Mouse (Mus musculus): ENCODE data around the gene Cpeb3.
"Not testable (repeated sequence)": the region's sequence is repeated elsewhere in the genome, so short reads cannot be mapped to it uniquely, and the experiment has no call there.

Cpeb3 gene

DNA sequence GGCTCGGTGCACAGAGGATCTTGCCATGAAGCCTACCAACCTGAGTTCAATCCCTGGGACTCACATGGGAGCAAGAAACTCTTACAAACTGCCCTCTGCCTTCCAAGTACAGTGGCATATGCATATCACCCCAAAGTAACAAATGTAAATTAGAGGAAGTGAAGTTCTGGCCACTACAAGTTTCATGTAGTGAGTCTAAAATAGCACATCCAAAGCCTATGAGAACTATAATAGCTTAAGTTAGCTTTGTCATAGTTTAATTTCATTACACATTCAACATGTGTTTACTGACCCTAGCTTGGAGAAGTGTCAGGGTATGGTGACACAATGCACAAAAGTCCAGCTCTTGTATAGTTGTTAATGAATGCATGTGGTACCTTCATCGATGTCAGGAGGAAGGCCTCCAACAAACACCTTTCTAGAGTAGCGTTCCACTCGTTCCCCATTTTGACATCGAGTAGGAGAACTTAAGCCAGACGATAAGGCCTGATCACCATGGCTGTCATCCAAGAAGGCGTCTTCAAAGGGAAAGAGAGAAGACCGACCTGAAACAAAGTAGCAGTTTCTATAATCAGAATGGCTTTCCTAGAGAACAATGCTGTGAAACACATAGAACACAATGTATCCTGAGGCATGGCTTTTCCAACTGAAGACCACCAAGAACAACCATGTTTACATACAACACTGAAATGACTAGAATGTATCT is 120.2 kb downstream of the Cpeb3 start:
- DNase-seq (ENCODE audit: low read depth): no peak

DNA sequence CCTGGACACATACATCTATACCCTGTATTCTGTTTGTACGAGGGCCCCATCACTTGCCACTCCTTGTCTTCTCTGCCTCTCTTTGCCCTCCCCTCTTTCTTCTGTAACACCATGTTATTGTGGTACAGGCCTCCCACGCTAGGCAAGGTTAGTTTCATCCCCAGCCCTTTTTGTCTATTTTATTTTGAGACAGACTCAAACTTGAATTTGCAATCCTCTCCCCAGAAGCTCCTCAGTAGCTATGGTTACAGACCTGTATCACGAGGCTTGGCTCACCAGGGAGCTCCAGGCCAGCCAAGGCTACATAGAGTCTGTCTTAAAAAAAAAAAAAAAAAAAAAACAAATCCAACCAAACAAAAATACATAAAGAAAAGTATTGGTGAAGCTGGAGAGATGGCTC is 123.9 kb downstream of the Cpeb3 start:
- DNase-seq (ENCODE audit: low read depth): no peak

DNA sequence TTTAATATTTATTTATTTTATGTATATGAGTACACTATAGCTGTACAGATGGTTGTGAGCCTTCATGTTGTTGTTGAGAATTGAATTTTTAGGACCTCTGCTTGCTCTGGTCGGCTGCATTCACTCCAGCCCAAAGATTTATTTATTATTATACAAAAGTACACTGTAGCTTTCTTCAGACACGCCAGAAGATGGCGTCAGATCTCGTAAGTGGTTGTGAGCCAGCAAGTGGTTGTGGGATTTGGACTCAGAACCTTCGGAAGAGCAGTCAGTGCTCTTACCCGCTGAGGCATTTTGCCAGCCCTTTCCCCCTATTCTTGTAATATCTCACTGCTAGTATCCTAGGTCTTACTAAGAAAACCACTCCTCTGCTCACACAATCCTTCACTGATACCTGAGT is 126.9 kb downstream of the Cpeb3 start:
- peak; percentile 24 for DNase-seq (ENCODE audit: low read depth)

DNA sequence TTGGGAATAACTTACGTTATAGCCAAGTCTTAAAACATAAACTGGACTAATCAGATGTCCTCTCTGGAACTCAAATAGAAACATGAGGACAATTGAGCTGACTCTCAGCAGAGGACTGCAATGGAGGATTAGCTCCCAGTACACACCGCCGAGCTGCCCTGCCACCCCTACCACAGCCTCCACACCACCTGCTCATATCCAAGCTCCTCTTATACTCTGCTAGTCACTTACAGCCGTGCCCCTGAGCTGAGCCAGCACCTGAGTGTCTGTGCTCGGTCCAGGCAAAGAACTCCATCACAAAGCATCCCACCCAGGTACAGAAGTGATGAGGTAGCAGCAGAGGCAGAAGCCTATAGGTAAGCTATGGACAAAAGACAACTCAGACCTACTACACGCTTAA is 129.2 kb downstream of the Cpeb3 start:
- no peak for DNase-seq (ENCODE audit: low read depth)

DNA sequence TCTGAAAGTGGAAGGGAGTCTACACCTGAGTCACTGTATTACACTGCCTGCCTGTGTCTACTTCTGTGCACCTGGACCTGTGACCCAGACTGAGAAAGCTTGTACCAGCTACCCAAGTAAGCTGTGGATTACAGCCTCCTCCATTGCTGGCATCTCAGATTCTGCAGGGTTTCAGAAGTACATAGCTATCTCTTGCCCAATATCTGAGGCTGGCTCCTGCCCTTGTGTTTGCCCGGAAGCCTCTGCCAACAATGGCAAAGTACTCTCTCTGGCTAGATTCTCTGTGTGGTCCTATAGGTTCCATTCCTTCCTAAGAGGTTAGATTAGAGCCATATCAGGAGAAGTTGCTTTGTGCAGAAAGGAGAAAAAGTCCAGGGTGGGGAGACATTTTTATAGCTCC is 129.8 kb downstream of the Cpeb3 start:
- DNase-seq (ENCODE audit: low read depth): no peak

DNA sequence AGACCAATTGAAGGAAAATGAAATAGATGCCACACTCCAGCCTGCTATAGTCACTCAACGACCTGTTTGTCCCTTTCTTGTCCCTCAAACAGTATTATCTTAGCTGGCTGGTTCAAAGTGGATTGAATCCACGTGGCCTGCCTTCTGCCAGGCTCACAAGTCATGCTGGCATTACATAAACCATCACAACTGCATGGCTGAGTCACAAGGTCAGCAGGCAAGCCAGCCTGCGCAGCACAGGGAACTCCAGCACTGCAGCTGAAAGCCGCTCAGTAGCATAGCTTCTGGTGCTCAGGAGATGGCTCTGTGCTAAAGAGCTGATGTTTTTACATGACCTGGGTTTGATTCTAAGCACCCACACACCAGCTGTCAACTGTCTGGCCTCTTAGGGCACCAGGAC is 130.3 kb downstream of the Cpeb3 start:
- DNase-seq (ENCODE audit: low read depth): peak; percentile 40

DNA sequence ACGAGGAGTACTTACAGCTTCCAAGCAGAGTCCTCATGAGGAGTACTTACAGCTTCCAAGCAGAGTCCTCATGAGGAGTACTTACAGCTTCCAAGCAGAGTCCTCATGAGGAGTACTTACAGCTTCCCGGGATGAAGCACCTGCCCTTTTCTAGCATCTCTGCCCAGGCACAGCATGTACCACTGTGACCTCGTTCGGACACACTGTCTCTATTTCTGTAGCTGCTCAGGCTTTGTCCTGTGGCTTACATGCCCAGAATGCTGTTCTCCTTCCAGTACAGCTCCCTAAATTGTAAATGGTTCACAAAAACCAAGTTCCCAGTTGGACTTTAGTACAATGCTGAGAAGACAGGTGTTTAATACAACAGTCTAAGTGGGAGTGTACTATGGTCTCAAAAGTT is 131.1 kb downstream of the Cpeb3 start:
- DNase-seq (ENCODE audit: low read depth): not testable (repeated sequence)

DNA sequence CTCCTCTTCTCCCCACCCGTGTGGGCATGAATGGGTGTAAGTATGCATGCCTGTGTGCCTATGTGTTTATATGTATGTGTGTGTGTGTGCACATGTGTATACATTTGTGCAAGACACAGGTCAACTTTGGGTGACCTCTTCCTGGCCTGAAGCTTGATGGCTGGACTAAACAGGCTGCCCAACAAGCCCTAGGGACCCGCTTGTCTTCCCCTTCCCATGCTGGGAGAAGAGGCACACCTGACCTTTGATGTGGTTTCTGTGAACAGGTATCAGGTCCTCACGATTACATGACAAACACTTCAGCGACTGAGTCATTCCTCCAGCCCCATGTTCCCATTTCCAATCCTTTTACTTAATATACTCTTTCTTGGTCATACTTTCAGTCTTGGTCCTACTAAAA is 131.8 kb downstream of the Cpeb3 start:
- no peak for DNase-seq (ENCODE audit: low read depth)

DNA sequence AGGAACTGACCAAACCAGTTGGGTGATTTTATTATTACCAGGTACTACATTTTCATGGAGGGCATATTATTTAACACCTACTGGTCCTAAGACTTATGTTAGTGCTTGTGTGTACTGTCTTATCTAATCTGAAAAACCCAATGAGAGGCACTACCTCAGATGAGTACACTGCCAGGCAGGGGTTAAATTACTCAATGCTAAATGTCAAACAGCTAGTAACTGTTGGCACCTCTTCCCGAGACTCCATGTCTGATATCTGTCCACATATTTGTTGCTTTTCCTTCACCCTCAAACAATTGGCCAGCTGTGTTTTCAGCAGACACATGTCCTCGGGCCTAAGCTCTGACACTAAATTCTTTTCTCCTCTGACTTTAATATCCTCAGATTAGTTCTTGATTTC is 132.3 kb downstream of the Cpeb3 start:
- no peak for DNase-seq (ENCODE audit: low read depth)

DNA sequence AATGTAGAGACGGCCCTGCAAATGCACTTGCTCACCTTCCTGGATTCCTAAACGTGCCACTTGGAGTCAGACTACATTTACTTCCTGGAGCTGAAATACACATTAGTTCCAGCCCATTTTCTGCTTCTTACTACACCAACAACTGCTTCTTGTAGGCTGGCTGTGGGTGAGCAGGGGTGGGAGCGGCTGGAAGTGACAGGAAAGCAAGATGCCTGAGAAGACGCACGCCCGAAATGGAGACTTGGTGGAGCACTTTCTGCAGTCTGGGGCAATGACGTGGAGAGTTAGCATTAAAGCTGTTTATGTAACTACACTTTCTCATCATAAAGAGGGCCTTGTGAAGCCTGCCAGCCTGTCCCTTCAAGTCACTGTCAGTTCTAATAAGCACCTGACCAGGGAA is 132.7 kb downstream of the Cpeb3 start:
- DNase-seq (ENCODE audit: low read depth): no peak

DNA sequence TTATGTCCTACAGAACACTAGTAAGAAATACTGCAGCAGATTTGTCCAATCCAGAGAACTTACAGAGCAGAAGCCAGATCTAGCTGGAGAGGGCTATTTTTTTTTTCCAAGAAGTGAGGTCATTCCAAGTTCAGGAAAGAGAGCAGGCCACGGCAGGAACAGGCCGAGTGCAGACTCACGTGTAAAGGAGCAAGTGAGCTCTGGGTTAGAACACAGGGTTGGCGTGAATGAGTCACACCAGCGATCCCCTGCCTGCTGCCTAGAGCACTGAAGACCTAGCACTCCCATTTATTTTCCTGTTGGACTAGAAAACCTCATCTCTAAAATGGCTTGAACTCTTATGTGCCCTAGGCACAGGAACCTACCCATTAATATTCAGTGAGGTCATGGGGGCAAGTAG is 133.7 kb downstream of the Cpeb3 start:
- peak; percentile 17 for DNase-seq (ENCODE audit: low read depth)

DNA sequence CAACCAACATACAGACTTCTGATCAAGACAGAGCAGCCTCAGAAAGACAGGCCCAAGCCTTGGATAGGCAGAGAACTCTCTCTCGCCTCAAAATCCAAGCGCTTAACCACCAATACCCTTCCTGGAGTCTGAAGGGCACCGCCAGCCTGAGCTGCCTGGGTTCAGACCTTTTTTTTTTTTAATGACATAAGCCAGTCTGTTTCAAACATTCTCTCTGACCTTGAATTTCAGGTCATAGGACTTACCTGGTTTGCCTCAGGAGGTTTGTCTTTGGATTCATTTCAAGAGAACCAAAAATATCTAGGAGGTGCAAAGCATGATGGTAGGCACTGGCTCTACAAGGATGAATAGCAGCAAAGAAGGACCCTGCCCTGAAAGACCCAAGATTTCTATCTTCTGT is 134.1 kb downstream of the Cpeb3 start:
- no peak for DNase-seq (ENCODE audit: low read depth)

DNA sequence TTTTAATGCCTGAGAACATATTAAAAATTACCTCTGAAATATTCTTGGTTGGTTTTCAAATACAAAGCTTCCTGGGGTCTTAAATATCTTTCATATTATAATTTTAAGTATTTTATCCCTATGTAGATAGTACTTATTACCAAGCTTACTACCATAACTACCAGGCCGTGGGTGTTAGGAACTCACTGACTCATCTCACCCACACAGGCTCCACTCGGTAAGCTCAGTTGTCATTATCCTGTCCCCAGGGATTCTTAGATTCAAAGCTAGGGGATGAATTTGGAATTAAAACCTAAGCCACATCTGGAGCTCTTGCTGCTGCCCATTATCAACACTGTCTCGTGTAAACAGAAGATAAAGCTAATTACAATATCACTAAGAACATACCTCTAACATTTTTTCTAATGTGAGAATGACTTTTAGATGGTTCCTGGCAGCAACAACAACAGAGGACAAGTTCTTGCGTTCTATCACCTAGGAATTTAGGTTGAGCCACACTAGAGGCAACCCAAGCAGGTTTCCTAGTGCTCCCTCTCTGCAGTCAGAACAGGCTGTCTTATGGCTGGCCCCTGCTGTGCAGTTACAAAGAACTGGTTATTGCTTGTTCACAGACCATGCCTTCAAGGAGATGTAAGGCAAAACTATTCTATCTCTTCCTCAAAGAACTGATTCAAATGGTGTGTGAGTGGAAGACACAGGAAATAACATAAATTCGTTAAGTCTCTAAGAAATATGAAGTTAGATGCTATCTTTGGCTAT is 135.4 kb downstream of the Cpeb3 start:
- no peak for DNase-seq (ENCODE audit: low read depth)

DNA sequence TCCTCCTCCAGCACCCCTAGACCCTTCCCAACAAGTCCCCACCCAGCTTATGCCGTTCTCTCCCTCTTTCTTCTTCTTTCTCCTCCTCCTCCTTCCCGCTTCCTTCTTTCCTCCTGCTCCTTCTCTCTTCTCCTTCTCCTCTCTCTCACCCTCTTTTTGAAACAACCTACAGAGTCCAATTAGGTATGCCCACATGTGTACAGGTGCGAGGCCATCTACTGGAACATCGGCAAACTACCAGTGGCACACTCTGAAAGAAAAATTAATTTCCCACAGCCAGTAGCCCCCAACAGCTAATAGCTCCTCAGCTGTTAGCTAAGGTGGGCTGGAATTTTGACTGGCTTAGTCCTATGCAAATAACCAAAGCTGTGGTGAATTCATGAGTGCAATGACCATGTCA is 139.2 kb downstream of the Cpeb3 start:
- DNase-seq (ENCODE audit: low read depth): no peak

DNA sequence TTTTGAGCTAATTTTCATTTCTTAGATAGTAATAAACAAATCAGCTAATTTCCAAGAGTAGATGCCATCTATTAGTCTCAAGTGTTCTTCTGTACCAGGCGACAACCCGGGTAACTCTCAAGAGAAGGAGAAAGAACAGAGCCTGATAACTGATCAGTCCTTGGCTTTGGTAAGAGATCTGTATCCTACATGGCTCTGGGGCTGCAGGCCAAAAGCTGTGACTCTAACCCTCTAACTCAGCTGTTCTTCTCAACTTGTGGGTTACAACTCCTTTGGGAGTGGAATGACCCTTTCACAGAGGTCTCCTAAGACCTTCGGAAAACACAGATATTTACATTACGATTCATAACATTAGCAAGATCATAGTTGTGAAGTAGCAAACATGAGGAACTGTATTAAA is 148.3 kb downstream of the Cpeb3 start:
- no peak for DNase-seq (ENCODE audit: low read depth)

DNA sequence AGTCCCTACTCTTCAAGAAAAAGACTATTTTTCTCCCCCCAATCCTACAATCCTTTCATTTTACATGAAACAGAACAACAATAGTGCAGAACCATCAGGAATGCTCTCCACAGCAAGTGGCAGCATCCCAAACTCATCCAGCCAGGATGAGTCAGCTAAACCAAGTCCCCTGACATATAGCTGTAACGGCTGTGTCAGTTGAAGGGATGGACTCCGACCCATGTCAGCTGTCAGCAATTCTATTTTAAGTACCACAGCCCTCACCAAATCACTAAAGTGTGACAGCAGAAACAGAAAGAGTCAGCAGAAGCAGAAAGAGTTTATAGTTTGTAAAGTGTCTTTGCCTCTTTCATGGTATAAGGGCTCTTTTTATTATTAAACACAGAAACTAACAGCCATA is 148.8 kb downstream of the Cpeb3 start:
- peak; percentile 15 for DNase-seq (ENCODE audit: low read depth)

DNA sequence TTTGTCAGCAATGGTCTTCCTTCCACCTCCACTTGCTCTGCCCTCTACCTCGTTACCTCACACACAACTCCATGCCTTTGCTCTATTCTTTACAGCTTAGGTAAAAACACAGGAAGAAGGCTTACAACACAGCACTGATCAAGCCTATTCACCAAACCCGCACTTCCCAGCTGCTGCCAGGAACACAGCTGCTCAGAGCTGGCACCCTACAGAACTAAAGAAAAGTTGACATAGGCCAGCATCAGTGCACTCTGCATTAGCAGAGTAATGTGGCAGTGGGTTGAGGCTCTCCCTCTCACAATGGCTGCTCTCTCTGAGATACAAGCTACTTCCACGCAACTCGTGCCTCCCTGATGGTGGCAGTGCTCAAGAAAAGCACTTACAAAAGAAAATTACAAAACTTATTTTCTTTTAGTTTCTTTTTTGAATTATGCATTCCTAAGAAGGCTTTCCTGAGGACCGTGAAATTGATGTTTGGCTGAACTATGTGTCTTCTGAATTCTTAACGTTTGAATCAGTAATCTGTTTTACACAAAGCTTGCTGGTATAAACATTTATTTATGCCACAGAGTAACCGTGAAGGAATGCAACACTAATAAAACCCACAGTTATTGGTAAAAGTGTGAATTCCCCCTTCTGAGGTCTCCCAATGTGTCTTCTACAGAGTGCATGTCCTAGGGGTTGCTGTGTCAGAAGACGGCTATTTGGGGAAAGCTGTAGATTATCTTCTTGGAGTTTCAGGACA is 151.1 kb downstream of the Cpeb3 start:
- DNase-seq (ENCODE audit: low read depth): no peak

DNA sequence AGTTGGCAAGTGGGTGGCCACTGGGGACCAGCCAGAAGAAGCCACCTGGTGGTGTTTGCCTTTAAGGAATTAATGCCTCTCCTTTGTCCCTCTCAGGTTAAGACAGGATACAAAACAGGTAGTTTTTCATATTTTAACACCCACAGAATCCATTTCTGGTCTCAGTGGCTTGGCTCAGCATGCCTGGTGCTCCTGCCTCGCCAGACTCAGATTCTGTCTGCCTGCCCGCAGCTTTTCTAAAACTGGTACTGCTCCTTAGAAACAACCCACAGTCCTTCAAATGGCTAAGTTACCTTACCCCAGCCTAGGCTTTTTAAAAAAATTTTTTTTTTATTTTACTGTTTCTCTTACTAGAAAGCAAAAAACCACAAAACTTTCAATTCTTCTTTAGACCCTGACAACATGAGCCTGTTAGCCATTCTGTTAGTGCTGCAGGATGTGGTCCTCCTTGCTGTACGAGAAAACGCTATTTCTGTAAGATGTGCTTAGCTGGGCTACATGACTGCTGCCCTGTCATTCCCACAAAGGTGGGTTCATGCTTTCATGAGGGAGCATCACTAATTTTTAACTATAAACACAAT is 152.3 kb downstream of the Cpeb3 start:
- DNase-seq (ENCODE audit: low read depth): no peak

DNA sequence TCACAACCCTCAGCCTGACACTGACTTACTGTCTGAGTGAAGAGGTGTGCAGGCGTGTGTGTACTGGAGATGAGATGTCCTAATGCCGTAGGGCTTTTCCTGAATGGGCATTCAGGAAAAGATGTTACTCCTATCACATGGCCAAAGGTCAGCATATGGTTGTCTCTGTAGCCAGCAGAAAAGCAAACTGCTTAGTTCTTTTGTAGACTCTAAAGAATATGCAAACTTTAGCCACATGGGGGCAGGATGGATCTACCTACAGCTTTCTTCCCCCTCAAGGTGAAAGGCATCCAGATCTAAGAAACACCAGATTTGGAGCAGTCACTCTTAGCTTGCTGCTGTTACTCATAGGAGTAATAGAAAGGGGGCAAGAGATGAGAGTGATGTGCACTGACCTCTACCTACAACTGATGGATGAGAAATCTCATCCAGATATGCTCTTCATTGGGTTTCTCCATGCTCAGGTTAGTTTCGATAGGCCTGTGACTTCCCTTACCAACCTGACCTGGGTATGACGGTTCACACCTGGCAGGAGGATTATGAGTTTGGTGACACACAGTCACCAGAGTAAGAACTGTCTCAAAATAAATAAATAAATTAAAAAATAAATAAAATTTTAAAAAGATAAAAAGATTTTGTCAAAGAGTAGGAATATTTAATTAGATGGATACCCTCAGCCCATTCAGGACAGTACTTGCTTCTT is 157.6 kb downstream of the Cpeb3 start:
- peak; percentile 74 for DNase-seq (ENCODE audit: low read depth)

DNA sequence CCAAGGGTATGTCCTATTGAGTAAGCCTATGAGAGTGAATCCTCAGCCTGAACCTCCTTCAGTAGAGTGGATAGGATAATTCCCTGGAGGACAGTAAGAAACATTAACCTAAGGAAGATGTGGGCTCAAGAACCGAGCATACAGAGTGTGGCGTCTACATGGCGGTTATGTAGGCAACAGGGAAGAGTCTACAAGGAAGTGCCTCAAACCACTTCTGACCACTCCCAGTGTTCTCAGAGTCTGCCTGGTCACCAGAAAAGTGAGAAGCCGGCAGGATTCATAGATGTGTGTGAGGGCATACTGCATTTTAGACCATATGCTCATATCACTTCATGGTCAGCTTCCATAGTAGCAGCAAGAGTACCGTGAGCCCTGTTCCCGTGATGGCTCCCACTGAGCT is 159.9 kb downstream of the Cpeb3 start:
- no peak for DNase-seq (ENCODE audit: low read depth)

DNA sequence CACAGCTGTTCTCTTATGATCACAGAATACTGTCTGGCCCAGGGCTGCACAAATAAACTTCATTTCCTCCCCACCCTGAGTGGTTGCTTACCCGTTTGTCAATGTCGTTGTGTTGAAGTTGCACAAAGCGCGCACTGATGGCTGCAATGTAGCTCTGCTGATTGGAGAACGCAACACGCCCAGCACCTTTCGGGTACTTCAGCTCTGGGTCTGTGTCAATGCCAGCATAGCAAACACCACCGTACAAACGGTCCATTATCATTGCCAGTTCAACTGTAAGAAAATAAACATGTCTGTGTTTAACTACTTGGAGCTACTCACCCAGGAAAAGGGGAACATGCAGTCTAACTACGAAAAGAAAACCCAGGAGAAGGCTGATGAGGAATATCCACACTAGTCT is 164.0 kb downstream of the Cpeb3 start:
- DNase-seq (ENCODE audit: low read depth): no peak

DNA sequence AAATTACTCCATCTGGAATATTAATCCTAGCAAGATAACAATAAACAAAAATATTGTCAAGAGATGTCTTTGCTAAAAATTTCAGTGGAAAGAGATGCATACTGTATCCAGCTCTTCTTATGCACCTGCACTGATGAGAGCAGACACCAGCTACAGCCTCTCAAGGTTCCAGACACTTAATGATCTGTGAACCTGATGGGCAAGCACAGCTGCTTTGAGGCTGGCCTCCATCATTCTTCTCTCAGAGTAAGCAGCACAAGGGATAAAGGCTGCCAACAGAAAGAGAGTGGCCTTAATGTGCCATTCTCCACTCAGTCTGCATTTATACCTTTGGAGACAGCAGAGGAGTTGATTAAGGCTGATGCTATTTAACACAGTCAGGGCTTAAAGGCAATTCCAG is 167.5 kb downstream of the Cpeb3 start:
- no peak for DNase-seq (ENCODE audit: low read depth)
